Mouse (Mus musculus) spleen, adult 2 months (tissue): ENCODE results near the gene Commd2. TPM values are rescaled to one million over a fixed set of nuclear protein-coding genes. Genes with fewer than 3 reads are reported as not detected.

Experiments used
- DNase-seq, 2 experiments: peaks; one replicate each; pipeline versions ENCODE4 v3.0.0 to v3.0.0-alpha.2; 2012 to 2021; ENCODE audit warnings: low spot score in 2 of 2, low read depth in 1 of 2
- H3K27ac ChIP-seq: fragments of 200-500 bp; 2 replicates; pipeline ENCODE4 v1.5.1; 2012; ENCODE audit warnings: low read length, inconsistent platforms; ENCODE audit not compliant: insufficient read depth
- H3K27me3 ChIP-seq: fragments of 200-500 bp; 2 replicates; pipeline ENCODE4 v1.6.1; 2012; ENCODE audit warnings: mild to moderate bottlenecking, moderate library complexity, low read length, inconsistent platforms; ENCODE audit not compliant: control insufficient read depth, insufficient read depth
- H3K36me3 ChIP-seq: fragments of 200-500 bp; 2 replicates; pipeline ENCODE4 v1.6.1; 2012; ENCODE audit warnings: mild to moderate bottlenecking, low read length, inconsistent platforms; ENCODE audit not compliant: control insufficient read depth, insufficient read depth
- H3K4me1 ChIP-seq: fragments of 200-500 bp; 2 replicates; pipeline ENCODE4 v1.6.1; 2011; ENCODE audit warnings: inconsistent platforms; ENCODE audit not compliant: control insufficient read depth, insufficient read depth, insufficient read length
- H3K4me3 ChIP-seq: fragments of 200-500 bp; 2 replicates; pipeline ENCODE4 v1.5.1; 2011; ENCODE audit warnings: mild to moderate bottlenecking, inconsistent platforms; ENCODE audit not compliant: insufficient read depth, insufficient read length; ENCODE audit errors: extremely low read depth
- CTCF ChIP-seq: fragments of 200-500 bp; IDR thresholded peaks from 2 replicates; pipeline ENCODE4 v1.5.1; 2011; ENCODE audit warnings: mild to moderate bottlenecking, inconsistent platforms; ENCODE audit not compliant: insufficient read depth, insufficient read length, insufficient replicate concordance; ENCODE audit errors: extremely low read depth
- POLR2A ChIP-seq: fragments of 200-500 bp; IDR thresholded peaks from 2 replicates; pipeline ENCODE4 v1.6.1; 2011; ENCODE audit warnings: low read depth, low read length, inconsistent platforms
- WGBS: fragments of 180-500 bp; shearing (Covaris S2); methylation state at CpG from one replicate; pipeline ENCODE4 v1.1.7; 2018; 5-methylcytosine and 5-hydroxymethylcytosine counted together
- polyA plus RNA-seq: library from polyadenylated mRNA; depleted of rRNA; stranded (reverse); fragments of >200 nt; gene quantifications from 2 replicates; pipeline ENCODE4 v1.2.3, GENCODE M21; 2012

The Commd2 gene
- polyA plus RNA-seq, 1 experiment = 11.5 TPM

DNA sequence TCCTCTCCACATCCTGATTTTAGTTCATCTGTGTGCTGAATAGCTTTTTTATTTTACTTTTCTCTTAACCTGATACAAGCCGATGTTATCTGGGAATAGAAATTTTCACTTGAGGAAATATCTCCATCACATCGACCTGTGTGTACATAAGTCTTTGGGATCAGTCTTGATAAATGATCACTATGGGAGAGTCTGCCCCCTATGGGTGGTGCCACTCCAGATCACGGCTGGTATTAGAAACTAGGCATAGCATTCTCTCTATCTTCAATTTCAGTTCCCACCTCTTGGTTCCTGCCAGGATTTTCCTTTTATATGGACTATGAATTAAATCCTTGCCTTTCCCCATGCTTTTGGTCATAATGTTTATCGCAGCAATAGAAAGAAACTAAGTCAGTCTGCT, 31.8 kb downstream of the Commd2 start:
- 73% methylated on average over 4 of the region's 4 CpGs for WGBS
- DNase-seq = no peak
- Histone ChIP-seq H3K36me3 (no peaks in the 10 kb centered on the region), H3K27me3 (no peaks in the 10 kb centered on the region), H3K4me1 (no peaks in the 10 kb centered on the region), H3K27ac (no peak overlapping the region), H3K4me3 (no peak overlapping the region)
- TF ChIP-seq CTCF (no peak), POLR2A (no peak)

GRCm38 (mm10) chr3:57615652-57616051, 35.9 kb downstream of the Commd2 start:
- Histone ChIP-seq H3K27ac (no peak overlapping the region), H3K4me1 (no peaks in the 10 kb centered on the region), H3K27me3 (no peaks in the 10 kb centered on the region), H3K36me3 (no peaks in the 10 kb centered on the region), H3K4me3 (no peak overlapping the region)
- TF ChIP-seq POLR2A (no peak), CTCF (no peak)
- WGBS = 88% methylated on average over 4 of the region's 4 CpGs
- no peak for DNase-seq

GRCm38 (mm10) chr3:57612430-57612997, 39.0 kb downstream of the Commd2 start:
- 68% methylated on average over 3 of the region's 3 CpGs for WGBS
- H3K4me1 ChIP-seq = no peaks in the 10 kb centered on the region

GRCm38 (mm10) chr3:57611776-57612175, 39.7 kb downstream of the Commd2 start:
- DNase-seq = no peak
- TF ChIP-seq POLR2A = no peak
- no peak for TF ChIP-seq CTCF
- no peaks in the 10 kb centered on the region for H3K27me3 ChIP-seq
- 32% methylated on average over 7 of the region's 7 CpGs for WGBS
- H3K27ac ChIP-seq = no peak overlapping the region
- no peaks in the 10 kb centered on the region for H3K4me1 ChIP-seq
- no peak overlapping the region for H3K4me3 ChIP-seq
- no peaks in the 10 kb centered on the region for H3K36me3 ChIP-seq

More at GRCm38 (mm10) chr3:57612430-57612997, 39.0 kb downstream of the Commd2 start:
- Histone ChIP-seq H3K27ac (no peak overlapping the region), H3K36me3 (no peaks in the 10 kb centered on the region), H3K4me3 (no peak overlapping the region), H3K27me3 (no peaks in the 10 kb centered on the region)
- TF ChIP-seq POLR2A (no peak), CTCF (no peak)
- DNase-seq = no peak

- Histone ChIP-seq H3K4me1 (no peaks in the 10 kb centered on the region), H3K4me3 (no peak overlapping the region), H3K36me3 (no peaks in the 10 kb centered on the region), H3K27ac (no peak overlapping the region), H3K27me3 (no peaks in the 10 kb centered on the region)
- no peak for DNase-seq
- TF ChIP-seq POLR2A (no peak), CTCF (no peak)
- 42% methylated on average over 1 of the region's 1 CpGs for WGBS
These were observed 46.9 kb downstream of the Commd2 start for GRCm38 (mm10) chr3:57604618-57605015.

DNA sequence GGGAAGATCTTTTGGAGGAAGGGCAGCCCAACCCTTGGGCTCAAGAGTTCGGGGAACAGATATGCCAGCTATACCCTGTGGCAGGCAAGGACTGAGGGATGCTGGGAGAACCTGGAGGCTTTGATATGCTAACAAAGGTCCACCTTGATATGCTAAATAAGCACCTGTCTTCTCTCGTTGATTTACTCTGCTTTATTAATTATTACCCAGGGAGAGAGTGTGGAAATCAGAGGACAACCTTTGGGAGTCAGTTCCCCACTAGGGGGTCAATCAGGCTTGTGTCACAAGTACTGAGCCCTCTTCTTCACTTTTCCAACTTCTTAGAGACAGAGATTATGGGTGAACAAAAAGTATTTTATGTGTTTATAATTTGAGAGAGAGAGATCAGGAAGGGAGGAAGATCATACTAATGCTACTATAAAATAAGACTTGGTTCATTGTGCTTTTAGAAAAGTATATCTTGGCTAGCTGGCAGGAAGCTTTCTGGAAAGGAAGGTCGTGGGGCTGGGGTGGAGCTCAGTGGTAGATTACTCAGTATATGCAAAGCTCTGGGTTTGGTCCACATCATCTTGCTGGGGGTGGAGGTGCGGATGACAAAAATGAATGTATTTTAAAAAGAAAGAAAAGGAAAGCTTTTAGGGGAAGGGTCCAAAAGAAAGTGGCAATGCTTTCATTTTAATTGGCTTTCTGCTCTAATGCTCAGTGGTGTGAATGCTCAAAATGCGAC, 47.5 kb downstream of the Commd2 start:
- no peak overlapping the region for H3K27ac ChIP-seq
- WGBS = 71% methylated on average over 5 of the region's 5 CpGs
- no peak for TF ChIP-seq CTCF
- TF ChIP-seq POLR2A = no peak
- H3K4me3 ChIP-seq = no peak overlapping the region
- H3K27me3 ChIP-seq = no peaks in the 10 kb centered on the region
- H3K36me3 ChIP-seq = no peaks in the 10 kb centered on the region
- H3K4me1 ChIP-seq = no peaks in the 10 kb centered on the region
- DNase-seq = no peak

DNA sequence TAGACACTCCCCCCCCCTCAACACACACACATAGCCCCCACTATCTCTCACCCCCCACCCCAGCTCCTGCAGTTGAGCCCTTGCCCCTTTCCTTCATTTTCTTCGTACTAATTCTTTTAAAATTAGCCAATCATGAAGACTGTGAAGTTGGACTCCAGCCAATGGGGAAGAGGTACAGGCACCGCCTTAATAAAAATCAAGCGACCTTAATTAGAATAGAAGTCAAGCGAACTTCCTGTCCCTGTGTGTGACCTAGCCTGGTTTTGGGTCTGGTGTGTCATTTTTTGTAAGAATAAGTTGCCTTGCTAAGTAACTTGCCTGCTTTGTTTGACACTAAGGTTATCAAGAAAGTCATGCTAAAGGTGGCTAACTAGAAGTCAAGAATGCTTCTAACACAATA, 48.9 kb downstream of the Commd2 start:
- no peak for DNase-seq
- 81% methylated on average over 4 of the region's 4 CpGs for WGBS
- TF ChIP-seq POLR2A (no peak), CTCF (no peak)
- H3K4me1 ChIP-seq = no peaks in the 10 kb centered on the region
- no peaks in the 10 kb centered on the region for H3K27me3 ChIP-seq
- H3K36me3 ChIP-seq = no peaks in the 10 kb centered on the region
- H3K4me3 ChIP-seq = no peak overlapping the region
- H3K27ac ChIP-seq = no peak overlapping the region
